Mouse (Mus musculus) bone marrow macrophage, adult 2 months (primary cell): ENCODE results near the gene Tarbp2. TPM values are rescaled to one million over a fixed set of nuclear protein-coding genes. Genes with fewer than 3 reads are reported as not detected.

Experiments used
- H3K27ac ChIP-seq: 2 replicates; pipeline ENCODE4 v1.5.1; 2012; ENCODE audit warnings: low read depth, low read length; ENCODE audit not compliant: insufficient read depth
- H3K4me1 ChIP-seq: 2 replicates; pipeline ENCODE4 v1.6.1; 2012; ENCODE audit warnings: low read length; ENCODE audit not compliant: control insufficient read depth, insufficient read depth
- H3K4me3 ChIP-seq: 2 replicates; pipeline ENCODE4 v1.5.1; 2012; ENCODE audit warnings: mild to moderate bottlenecking, low read length, moderate library complexity; ENCODE audit not compliant: insufficient read depth
- CTCF ChIP-seq: IDR thresholded peaks from 2 replicates; pipeline ENCODE4 v1.5.1; 2012; ENCODE audit warnings: low read depth, mild to moderate bottlenecking, low read length, moderate library complexity
- POLR2A ChIP-seq: IDR thresholded peaks from 2 replicates; pipeline ENCODE4 v1.6.1; 2012; ENCODE audit warnings: mild to moderate bottlenecking, low read depth, low read length, borderline replicate concordance
- polyA plus RNA-seq: library from polyadenylated mRNA; stranded (reverse); fragments of >200 nt; gene quantifications from 2 replicates; pipeline ENCODE4 v1.2.4, GENCODE M21; 2012; ENCODE audit not compliant: missing spikeins, insufficient read depth, insufficient read length

Tarbp2 gene
- polyA plus RNA-seq, 1 experiment: 24.9 TPM

DNA sequence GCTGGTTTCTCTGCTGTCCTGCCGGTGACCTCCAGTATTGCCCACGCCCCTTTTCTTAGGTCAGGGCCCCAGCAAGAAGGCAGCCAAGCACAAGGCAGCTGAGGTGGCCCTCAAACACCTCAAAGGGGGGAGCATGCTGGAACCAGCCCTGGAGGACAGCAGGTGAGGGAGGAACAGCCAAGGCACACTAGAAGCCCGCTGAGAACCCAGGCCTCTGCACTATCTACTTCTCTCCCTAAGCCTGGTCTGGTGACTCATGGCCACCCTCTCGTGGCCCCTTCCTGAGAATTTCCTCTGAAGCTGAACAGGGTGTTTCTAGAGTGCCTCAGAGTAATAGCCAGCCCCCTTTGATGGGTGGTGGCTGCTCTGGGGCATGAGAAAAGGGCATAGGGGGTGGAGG, 2.4 kb downstream of the Tarbp2 start:
- no peak for TF ChIP-seq CTCF
- TF ChIP-seq POLR2A: no peak
- Histone ChIP-seq H3K27ac (0 out of 2 replicates have a peak overlapping the region, but pooled peaks have one; percentile 18), H3K4me1 (peaks cover 19% of the 10 kb centered on the region), H3K4me3 (no peak overlapping the region)

DNA sequence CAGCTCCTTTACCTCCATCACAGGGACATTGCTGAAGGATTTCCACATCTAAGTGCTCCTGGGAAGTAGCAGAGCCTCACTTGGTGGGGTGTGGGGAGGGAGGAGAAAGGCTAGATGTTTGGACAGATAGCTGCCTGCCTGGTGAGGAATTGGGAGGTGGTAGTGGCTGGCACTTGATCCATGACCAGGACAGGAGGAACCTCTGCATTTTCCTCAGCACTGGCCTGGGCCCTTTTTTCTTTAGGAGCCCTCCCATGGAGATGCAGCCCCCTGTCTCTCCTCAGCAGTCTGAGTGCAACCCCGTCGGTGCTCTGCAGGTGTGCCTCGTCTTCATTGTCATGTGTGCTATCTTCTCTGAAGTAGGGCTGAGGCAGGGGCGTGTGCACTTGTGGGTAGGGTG, 3.5 kb downstream of the Tarbp2 start:
- TF ChIP-seq POLR2A: no peak
- H3K27ac ChIP-seq: no peak overlapping the region
- peaks cover 10% of the 10 kb centered on the region for H3K4me1 ChIP-seq
- no peak overlapping the region for H3K4me3 ChIP-seq

- TF ChIP-seq POLR2A: no peak
- peak; percentile 92 for TF ChIP-seq CTCF
- peaks cover 10% of the 10 kb centered on the region for H3K4me1 ChIP-seq
- no peak within 1 kb of the TSS for H3K27ac ChIP-seq
- no peak within 1 kb of the TSS for H3K4me3 ChIP-seq
These were observed 7.0 kb downstream of the Tarbp2 start, which contains the start of gene Npff for GRCm38 (mm10) chr15:102524892-102525485. TSS of gene Npff (minus strand) at chr15:102524942.

DNA sequence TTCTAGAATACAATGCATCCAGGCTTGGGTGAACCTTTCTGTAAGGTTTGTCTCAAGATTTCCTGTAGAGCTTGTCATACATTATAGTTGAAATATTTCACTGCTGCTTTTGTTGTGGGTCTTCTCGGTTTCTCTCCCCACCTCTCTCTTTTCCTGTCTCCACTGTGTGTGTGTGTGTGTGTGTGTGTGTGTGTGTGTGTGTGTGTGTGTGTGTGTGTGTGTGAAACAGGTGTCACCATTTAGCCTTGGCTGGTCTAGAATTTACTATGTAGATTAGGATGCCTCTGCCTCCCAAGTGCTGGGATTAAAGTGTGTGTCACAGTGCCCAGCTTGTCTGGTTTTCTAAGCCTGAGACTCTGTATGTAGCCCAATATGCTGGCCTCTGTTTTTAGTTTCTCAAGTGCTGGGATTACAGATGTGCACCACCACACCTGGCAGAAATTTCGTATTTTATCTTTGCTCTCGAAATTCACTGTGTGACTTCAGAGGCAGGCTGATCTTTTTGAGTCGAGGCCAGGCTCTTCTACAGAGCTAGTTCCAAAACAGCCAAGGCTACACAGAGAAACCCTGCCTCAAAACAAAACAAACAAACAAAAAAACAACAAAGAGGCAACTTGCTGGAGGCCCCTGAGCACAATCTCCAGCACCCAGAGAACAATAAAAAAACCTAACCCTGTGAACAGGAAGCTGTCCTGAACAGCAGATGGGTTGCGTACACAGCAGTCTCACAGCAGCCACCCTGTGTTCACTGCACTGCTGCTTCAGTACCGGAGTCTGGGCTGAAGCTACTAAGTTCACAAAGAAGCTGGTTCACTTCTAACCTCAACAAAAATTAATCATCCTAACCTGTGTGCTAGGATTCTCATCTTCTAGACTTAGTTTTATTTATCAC, 8.4 kb downstream of the Tarbp2 start:
- TF ChIP-seq POLR2A: no peak
- no peak overlapping the region for H3K4me3 ChIP-seq
- H3K4me1 ChIP-seq: peaks cover 2% of the 10 kb centered on the region; the same call in 1 of the 2 replicates
- no peak overlapping the region for H3K27ac ChIP-seq

DNA sequence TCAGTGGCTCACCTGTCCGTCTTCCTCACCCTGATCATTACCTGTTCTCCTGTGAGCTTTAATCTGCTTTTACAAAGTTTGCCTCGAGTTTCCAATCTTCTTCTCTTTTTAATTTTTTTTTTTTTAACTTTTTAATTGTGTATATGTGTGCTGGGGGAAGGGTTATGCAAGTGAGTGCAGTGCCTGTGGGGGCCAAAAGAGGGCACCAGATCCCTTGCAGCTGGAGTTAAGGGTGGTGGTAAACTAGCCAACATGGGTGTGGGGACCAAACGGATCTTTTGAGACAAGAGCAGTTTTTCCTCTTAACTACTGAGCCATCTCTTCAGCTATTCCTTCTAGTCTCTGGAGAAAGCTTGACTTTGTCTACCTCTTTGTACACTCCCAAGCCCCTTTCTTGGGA, 9.9 kb downstream of the Tarbp2 start:
- H3K4me3 ChIP-seq: no peak overlapping the region
- no peak overlapping the region for H3K27ac ChIP-seq
- peaks cover 2% of the 10 kb centered on the region; the same call in 1 of the 2 replicates for H3K4me1 ChIP-seq
- TF ChIP-seq CTCF (no peak), POLR2A (no peak)

- H3K27ac ChIP-seq: no peak overlapping the region
- peaks cover 2% of the 10 kb centered on the region; the same call in 1 of the 2 replicates for H3K4me1 ChIP-seq
- TF ChIP-seq POLR2A: no peak
- TF ChIP-seq CTCF: no peak
- no peak overlapping the region for H3K4me3 ChIP-seq
These were observed 10.4 kb downstream of the Tarbp2 start for GRCm38 (mm10) chr15:102528396-102528795.

DNA sequence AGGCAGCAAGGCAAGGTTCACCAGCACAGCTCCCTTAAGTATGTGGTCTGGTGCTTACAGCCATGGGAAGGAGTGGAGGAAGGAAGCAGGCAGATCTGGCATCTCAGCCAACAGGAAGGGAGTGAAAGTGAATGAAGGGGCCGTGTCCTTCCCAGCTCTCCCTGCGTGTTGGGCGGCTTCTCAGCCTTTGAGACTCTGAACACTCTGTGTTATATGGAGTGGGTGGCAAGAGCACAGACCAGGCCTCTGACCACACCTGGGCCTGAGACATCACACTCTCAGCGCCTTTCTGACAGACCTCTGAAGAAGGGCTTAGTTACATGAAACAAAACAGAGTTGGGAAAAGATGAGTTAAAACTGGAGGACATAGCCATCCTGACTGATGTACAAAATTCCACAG, 12.6 kb downstream of the Tarbp2 start:
- no peak overlapping the region for H3K4me3 ChIP-seq
- peaks cover 2% of the 10 kb centered on the region; the same call in 1 of the 2 replicates for H3K4me1 ChIP-seq
- TF ChIP-seq POLR2A: no peak
- no peak for TF ChIP-seq CTCF
- no peak overlapping the region for H3K27ac ChIP-seq

GRCm38 (mm10) chr15:102531586-102531985, 13.6 kb downstream of the Tarbp2 start:
- H3K4me3 ChIP-seq: no peak overlapping the region
- H3K27ac ChIP-seq: no peak overlapping the region
- TF ChIP-seq CTCF (no peak), POLR2A (no peak)
- H3K4me1 ChIP-seq: peaks cover 2% of the 10 kb centered on the region; the same call in 1 of the 2 replicates

DNA sequence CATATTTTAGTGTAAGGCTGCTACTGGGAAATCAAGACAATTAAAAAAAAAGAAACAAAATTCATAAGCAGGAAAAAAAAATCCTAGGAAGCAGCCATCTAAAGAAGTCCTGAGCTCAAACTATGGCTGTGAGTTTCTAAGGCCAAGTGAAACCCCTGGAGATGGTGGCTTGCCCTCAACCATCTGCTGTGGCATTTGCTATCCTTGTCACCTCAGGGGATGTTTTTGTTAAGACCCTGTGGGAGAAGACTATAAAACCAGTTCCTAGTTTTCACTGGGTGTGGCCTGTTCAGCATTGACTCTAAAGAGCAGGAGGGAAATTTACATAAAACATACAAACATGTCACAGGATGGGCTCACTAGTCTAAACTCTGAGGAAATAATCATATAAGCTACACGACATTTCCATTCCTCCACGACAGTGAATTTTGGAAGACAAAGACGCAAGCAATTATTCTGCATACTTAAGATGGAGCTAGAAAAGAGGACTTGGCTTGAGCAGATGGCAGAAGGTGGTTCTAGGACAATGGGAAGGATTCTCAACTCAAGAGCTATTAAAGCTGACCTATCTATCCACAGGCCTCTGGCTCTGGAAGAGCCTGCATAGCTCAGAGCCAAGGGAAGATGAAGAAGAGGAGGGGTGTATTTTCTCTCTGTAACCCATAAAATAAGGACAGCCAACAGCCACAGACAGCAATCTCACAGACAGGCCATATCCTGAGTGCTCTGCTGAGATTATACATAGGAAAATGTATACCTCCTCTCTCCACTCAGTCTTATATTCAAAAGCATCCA, 14.3 kb downstream of the Tarbp2 start:
- no peak for TF ChIP-seq CTCF
- no peak for TF ChIP-seq POLR2A
- H3K4me3 ChIP-seq: no peak overlapping the region

More for the DNA sequence above, 14.3 kb downstream of the Tarbp2 start:
- peaks cover 2% of the 10 kb centered on the region; the same call in 1 of the 2 replicates for H3K4me1 ChIP-seq
- no peak overlapping the region for H3K27ac ChIP-seq
